Mouse (Mus musculus) kidney, postnatal 0 days (tissue): ENCODE measurements around the gene Sirt4. TPM values are rescaled to one million over a fixed set of nuclear protein-coding genes. Genes with fewer than 3 reads are reported as not detected.

ENCODE experiments used
- ATAC-seq: fragments of 200-750 bp; cut with Nextera tagmentation; replicated peaks from 2 replicates; pipeline ENCODE4 v1.8.0; 2017; ENCODE audit warnings: low read depth, moderate number of reproducible peaks, moderate TSS enrichment, moderate library complexity; ENCODE audit not compliant: low FRiP score
- DNase-seq: peaks from one replicate; pipeline ENCODE4 v3.0.0-alpha.2; 2016; ENCODE audit warnings: low spot score
- H3K27ac ChIP-seq: fragments of 300-500 bp; sonication (generic); 2 replicates; pipeline ENCODE4 v1.5.1; 2014; ENCODE audit warnings: mild to moderate bottlenecking
- H3K27me3 ChIP-seq: fragments of 300-500 bp; sonication (generic); 2 replicates; pipeline ENCODE4 v1.6.1; 2014; ENCODE audit warnings: low read length, mixed read lengths; ENCODE audit not compliant: insufficient read depth
- H3K36me3 ChIP-seq: fragments of 300-500 bp; sonication (generic); 2 replicates; pipeline ENCODE4 v1.6.1; 2014; ENCODE audit warnings: low read length, mixed read lengths; ENCODE audit not compliant: insufficient read depth
- H3K4me1 ChIP-seq: fragments of 300-500 bp; sonication (generic); replicated peaks from 2 replicates; pipeline ENCODE4 v1.6.1; 2014; ENCODE audit warnings: antibody characterized with exemption, low read length, mixed read lengths; ENCODE audit not compliant: insufficient read depth
- H3K4me2 ChIP-seq: fragments of 300-500 bp; sonication (generic); 2 replicates; pipeline ENCODE4 v1.6.1; 2014; ENCODE audit warnings: mild to moderate bottlenecking, low read length, moderate library complexity, mixed read lengths
- H3K4me3 ChIP-seq: fragments of 300-500 bp; sonication (generic); replicated peaks from 2 replicates; pipeline ENCODE4 v1.5.1; 2014; ENCODE audit warnings: low read depth, low read length
- H3K9ac ChIP-seq: fragments of 300-500 bp; sonication (generic); 2 replicates; pipeline ENCODE4 v1.6.1; 2014; ENCODE audit warnings: low read depth, low read length
- H3K9me3 ChIP-seq: fragments of 300-500 bp; sonication (generic); replicated peaks from 2 replicates; pipeline ENCODE4 v1.6.1; 2016; ENCODE audit warnings: low read length, inconsistent platforms, mixed read lengths
- CTCF ChIP-seq: IDR thresholded peaks from 2 replicates; pipeline ENCODE4 v1.5.1; 2016; ENCODE audit warnings: antibody characterized with exemption, low read depth, mild to moderate bottlenecking, moderate library complexity
- WGBS: fragments of 180-500 bp; shearing (Covaris S2); extraction: QIAGEN DNeasy Blood & Tissue Kit; methylation state at CpG from one replicate; pipeline ENCODE4 v1.1.7; 2014; 5-methylcytosine and 5-hydroxymethylcytosine counted together
- polyA plus RNA-seq: library from polyadenylated mRNA; unstranded; fragments of >200 nt; fragmentation: Nextera tagmentation; extraction: Ambion mirVana; gene quantifications from 2 replicates; pipeline ENCODE4 v1.2.1, GENCODE M21; 2015

The Sirt4 gene
- 19.6 and 20.2 TPM in 2 replicates for polyA plus RNA-seq

DNA sequence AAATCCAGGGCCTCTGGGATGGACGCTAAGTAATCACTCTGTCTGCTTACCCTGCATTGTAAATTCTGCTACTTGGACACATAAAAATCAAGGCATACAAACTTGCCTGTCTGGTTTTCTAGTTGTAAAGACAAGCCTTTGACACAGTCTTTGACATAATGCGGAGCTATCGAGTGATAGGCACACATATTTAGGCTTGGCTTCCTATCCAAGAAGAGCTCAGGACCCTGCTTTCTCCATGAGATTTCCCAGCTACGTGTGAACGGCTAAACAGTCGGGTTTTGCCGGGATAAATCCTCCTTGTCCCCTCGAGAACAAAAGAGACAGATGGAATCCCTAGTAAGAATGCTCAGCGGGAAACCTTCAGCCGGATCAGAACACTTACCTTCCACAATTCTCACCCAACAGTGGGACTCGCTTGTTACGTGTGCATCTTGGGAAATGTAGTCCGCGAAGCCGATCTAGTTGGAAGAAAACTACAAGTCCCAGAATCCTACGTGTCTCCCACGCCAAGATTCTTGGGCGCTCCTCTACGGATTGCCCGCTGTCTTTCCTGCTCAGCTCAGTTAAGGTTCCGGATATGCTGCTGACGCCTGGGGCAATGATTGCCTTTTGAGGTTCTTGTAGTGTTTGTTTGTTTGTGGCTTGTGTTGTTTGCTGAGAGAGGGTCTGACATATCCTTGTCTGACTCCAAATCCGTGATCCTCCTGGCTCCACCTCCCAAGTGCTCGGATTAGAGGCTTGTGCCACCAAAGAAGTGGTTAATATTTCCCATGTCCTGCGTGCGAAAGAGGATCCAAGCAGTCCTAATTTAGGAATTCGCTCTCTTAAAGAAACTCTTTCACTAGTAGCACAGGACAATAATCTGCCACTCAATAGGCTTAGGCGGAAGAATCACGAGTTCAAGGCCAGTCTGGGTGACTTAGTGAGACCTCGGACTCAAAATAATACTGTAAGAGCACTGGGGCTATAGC lies at the start of gene Sirt4:
Sirt4 (minus strand) TSS at position 779 of the 974 bp plus-strand sequence.
- Histone ChIP-seq H3K4me3 (peak within 1 kb of the TSS; percentile 25), H3K36me3 (0 out of 2 replicates have a peak, but pooled peaks cover 4% of the 10 kb centered on the region), H3K27me3 (no peaks in the 10 kb centered on the region), H3K27ac (peak within 1 kb of the TSS; percentile 68), H3K9me3 (no peaks in the 10 kb centered on the region), H3K4me2 (peak within 1 kb of the TSS; percentile 47), H3K4me1 (no peaks in the 10 kb centered on the region), H3K9ac (peak within 1 kb of the TSS; percentile 57)
- DNase-seq (peak; percentile 98), ATAC-seq (peak; percentile 74)
- TF ChIP-seq CTCF: no peak
- WGBS: 5% methylated on average over 30 of the region's 30 CpGs

DNA sequence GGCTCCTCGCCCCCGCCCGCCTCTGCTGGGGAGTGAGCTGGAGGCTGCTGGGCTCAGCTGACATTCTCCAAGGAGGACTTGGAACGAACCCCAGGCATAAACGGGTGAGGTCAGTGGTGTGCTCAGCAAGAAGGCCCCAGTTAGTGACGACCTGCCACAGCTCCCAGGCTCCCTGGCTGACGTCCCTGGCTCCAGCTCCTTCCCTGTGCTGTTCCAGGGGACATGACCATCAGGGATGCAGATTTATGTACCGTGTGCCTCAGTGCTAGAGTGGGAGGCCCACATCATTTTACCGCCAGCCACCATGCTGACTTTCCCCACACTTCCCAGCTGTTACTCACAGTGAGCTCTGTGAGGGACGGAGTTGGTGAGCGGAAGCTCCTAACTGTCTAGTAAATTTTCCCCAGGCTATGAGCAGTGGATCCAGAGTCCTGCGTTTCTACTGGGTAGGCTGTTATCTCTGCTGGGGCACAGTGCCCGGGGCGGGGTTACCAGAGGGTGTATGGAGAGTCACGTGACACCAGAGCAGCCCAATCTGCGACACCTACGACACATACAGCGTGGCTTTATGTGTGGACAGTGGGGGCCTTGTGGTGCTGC lies 47.2 kb upstream of the Sirt4 start:
- peak overlapping the region; percentile 78 for H3K27ac ChIP-seq
- no peak overlapping the region for H3K4me3 ChIP-seq

DNA sequence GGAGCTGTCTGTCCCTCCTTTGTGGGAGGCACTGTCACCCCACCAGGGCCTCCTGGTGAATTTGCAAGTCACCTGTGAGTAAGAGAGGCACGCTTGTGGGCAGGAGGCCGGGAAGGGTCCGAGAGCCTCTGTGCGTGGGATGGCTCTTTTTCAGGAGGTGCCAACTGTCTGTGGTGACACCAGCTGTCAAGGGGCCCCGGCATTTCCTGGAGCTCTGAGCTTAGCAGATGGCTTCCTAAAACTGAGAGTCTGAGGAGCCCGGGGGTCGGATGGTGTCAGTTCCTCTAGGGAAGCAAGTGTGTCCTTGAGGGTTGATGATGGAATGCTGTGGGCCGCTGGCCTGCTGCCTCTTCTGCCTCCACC lies 45.9 kb upstream of the Sirt4 start:
- H3K4me2 ChIP-seq: peak overlapping the region; percentile 23
- DNase-seq (no peak), ATAC-seq (no peak)
- WGBS: 37% methylated on average over 8 of the region's 8 CpGs
- H3K9me3 ChIP-seq: no peaks in the 10 kb centered on the region
- H3K9ac ChIP-seq: peak overlapping the region; percentile 27; the same call in 1 of the 2 replicates
- H3K4me3 ChIP-seq: no peak overlapping the region
- peak overlapping the region; percentile 78 for H3K27ac ChIP-seq
- H3K27me3 ChIP-seq: no peaks in the 10 kb centered on the region
- 0 out of 2 replicates have a peak, but pooled peaks cover 3% of the 10 kb centered on the region for H3K36me3 ChIP-seq
- H3K4me1 ChIP-seq: peaks cover 75% of the 10 kb centered on the region
- no peak for TF ChIP-seq CTCF

More for the DNA sequence above, 47.2 kb upstream of the Sirt4 start:
- H3K9me3 ChIP-seq: no peaks in the 10 kb centered on the region
- peak overlapping the region; percentile 26 for H3K4me2 ChIP-seq
- TF ChIP-seq CTCF: no peak
- H3K27me3 ChIP-seq: no peaks in the 10 kb centered on the region
- DNase-seq (peak; percentile 86), ATAC-seq (peak; percentile 25; the same call in 1 of the 2 replicates)
- 0 out of 2 replicates have a peak overlapping the region, but pooled peaks have one; percentile 2 for H3K9ac ChIP-seq
- WGBS: 16% methylated on average over 18 of the region's 18 CpGs
- no peaks in the 10 kb centered on the region for H3K36me3 ChIP-seq
- H3K4me1 ChIP-seq: peaks cover 71% of the 10 kb centered on the region

DNA sequence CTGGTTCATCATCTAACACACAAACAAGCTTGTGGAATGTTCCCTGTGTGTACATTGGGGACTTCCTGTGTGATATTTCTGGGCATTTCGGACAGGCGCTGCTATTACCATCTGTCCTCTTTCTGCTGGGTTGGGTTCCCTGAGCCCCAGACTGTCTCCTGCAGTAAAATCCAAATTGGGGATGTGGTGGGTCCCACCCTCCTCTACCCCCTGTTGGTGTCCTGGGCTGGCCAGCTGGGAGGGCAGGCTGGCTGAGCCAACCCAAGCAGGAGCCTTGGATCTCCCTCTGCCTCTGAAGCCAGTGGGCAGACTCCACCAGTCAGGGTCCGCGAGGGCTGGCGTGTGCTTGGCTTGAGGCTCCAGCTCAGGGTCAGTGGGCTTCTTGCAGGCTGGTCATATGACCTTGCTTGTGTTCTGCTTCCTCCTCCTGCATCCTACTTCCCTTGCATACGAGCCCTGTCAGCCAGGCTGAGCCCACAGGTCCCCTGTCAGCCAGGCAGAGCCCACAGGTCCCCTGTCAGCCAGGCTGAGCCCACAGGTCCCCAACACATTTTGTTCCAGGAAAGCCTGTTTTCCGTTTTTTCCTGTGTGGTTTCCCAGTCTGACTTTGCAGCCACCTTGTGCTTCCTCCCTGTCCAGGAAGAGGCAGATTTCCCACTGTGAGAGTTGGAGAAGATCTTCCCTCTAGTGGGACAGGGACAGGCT lies 45.4 kb upstream of the Sirt4 start:
- no peak overlapping the region for H3K4me3 ChIP-seq
- 0 out of 2 replicates have a peak, but pooled peaks cover 3% of the 10 kb centered on the region for H3K36me3 ChIP-seq
- H3K9ac ChIP-seq: peak overlapping the region; percentile 27; the same call in 1 of the 2 replicates
- no peaks in the 10 kb centered on the region for H3K27me3 ChIP-seq
- 43% methylated on average over 7 of the region's 7 CpGs for WGBS
- DNase-seq (no peak), ATAC-seq (no peak)
- peak overlapping the region; percentile 78 for H3K27ac ChIP-seq
- H3K4me2 ChIP-seq: peak overlapping the region; percentile 23
- no peaks in the 10 kb centered on the region for H3K9me3 ChIP-seq
- H3K4me1 ChIP-seq: peaks cover 75% of the 10 kb centered on the region
- no peak for TF ChIP-seq CTCF

DNA sequence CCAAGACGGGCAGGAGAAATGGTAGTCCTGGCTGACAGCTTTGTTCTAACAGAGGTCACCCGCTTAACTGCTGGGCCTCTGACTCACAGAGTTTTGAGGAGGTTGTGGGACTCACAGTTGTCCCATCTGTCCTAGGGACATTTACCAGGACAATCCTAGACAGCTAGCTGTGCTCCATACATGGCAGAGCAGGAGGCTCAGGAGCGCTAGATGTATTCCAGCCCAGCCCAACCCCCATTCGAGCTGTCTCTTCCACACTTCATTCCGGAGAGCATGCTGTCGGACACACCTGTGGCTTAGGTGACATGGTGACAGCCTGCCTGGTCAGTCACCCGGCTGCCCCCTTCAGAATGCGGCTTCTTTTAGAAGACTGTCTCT lies 44.8 kb upstream of the Sirt4 start:
- Histone ChIP-seq H3K36me3 (0 out of 2 replicates have a peak, but pooled peaks cover 3% of the 10 kb centered on the region), H3K9ac (no peak overlapping the region), H3K4me1 (peaks cover 75% of the 10 kb centered on the region), H3K27ac (peak overlapping the region; percentile 78), H3K4me3 (no peak overlapping the region), H3K27me3 (no peaks in the 10 kb centered on the region), H3K4me2 (peak overlapping the region; percentile 16; the same call in 1 of the 2 replicates), H3K9me3 (no peaks in the 10 kb centered on the region)
- 60% methylated on average over 8 of the region's 8 CpGs for WGBS
- TF ChIP-seq CTCF: no peak
- ATAC-seq: no peak
- no peak for DNase-seq
